Mouse (Mus musculus) B cell, adult 2 months (primary cell): Measurements from ENCODE around the gene 9930111J21Rik2.
A peak's percentile ranks its signal among the peaks of the same experiment; 100 is the strongest.
"Not testable (repeated sequence)": the region's sequence is repeated elsewhere in the genome, so short reads cannot be mapped to it uniquely, and the experiment has no call there.

Experiments
- DNase-seq, 2 experiments: peaks; one replicate each; pipeline ENCODE4 v3.0.0; 2022

The 9930111J21Rik2 gene

GRCm38 (mm10) chr11:49076001-49076757 lies 25.1 kb upstream of the 9930111J21Rik2 start, which contains the start of gene Ifi47:
TSS of gene Ifi47 (plus strand) at chr11:49076587.
- peak in 1 of 2 experiments; percentile 27 for DNase-seq

- DNase-seq = no peak
Measured at GRCm38 (mm10) chr11:49068358-49068757, 17.3 kb upstream of the 9930111J21Rik2 start.

GRCm38 (mm10) chr11:49063713-49064469 lies 12.8 kb upstream of the 9930111J21Rik2 start, which contains the start of gene Tgtp2:
TSS of gene Tgtp2 (minus strand) at chr11:49064206.
- peak in 1 of 2 experiments; percentile 47 for DNase-seq

GRCm38 (mm10) chr11:49061865-49062264 lies 10.8 kb upstream of the 9930111J21Rik2 start:
- DNase-seq = not testable (repeated sequence)

- DNase-seq = not testable (repeated sequence)
Measured at GRCm38 (mm10) chr11:49060061-49060460, 9.0 kb upstream of the 9930111J21Rik2 start.

- not testable (repeated sequence) for DNase-seq
Measured at GRCm38 (mm10) chr11:49051894-49052293, 852 bp upstream of the 9930111J21Rik2 start.

- not testable (repeated sequence) for DNase-seq
Measured at GRCm38 (mm10) chr11:49050064-49050463, 978 bp downstream of the 9930111J21Rik2 start.

GRCm38 (mm10) chr11:49012074-49012473 lies 39.0 kb downstream of the 9930111J21Rik2 start:
- DNase-seq = not testable (repeated sequence)

GRCm38 (mm10) chr11:49006785-49007184 lies 44.3 kb downstream of the 9930111J21Rik2 start:
- not testable (repeated sequence) for DNase-seq

GRCm38 (mm10) chr11:49006317-49006716 lies 44.7 kb downstream of the 9930111J21Rik2 start:
- DNase-seq = not testable (repeated sequence)

GRCm38 (mm10) chr11:49000411-49000810 lies 50.6 kb downstream of the 9930111J21Rik2 start:
- DNase-seq = not testable (repeated sequence)

- not testable (repeated sequence) for DNase-seq
Measured at GRCm38 (mm10) chr11:48994018-48994417, 57.0 kb downstream of the 9930111J21Rik2 start, which contains the start of gene Tgtp1. TSS of gene Tgtp1 (minus strand) at chr11:48994172.

GRCm38 (mm10) chr11:48993296-48993695 lies 57.7 kb downstream of the 9930111J21Rik2 start:
- not testable (repeated sequence) for DNase-seq

GRCm38 (mm10) chr11:48991740-48992520 lies 59.1 kb downstream of the 9930111J21Rik2 start, which contains the start of gene Gm12185:
TSS of gene Gm12185 (minus strand) at chr11:48992226.
- not testable (repeated sequence) for DNase-seq

- not testable (repeated sequence) for DNase-seq
Measured at GRCm38 (mm10) chr11:48989981-48990380, 61.1 kb downstream of the 9930111J21Rik2 start.

- DNase-seq = peak; percentile 35 to 41
Measured at GRCm38 (mm10) chr11:48988219-48988618, 62.8 kb downstream of the 9930111J21Rik2 start.

- DNase-seq = not testable (repeated sequence)
Measured at GRCm38 (mm10) chr11:48982848-48983247, 68.2 kb downstream of the 9930111J21Rik2 start.

GRCm38 (mm10) chr11:48980052-48980451 lies 71.0 kb downstream of the 9930111J21Rik2 start:
- not testable (repeated sequence) for DNase-seq

- not testable (repeated sequence) for DNase-seq
Measured at GRCm38 (mm10) chr11:48979251-48979650, 71.8 kb downstream of the 9930111J21Rik2 start, which contains the start of gene 9930111J21Rik1. TSS of gene 9930111J21Rik1 (minus strand) at chr11:48979398.

GRCm38 (mm10) chr11:48978240-48978939 lies 72.7 kb downstream of the 9930111J21Rik2 start, which contains the start of gene Olfr56:
TSS of gene Olfr56 (plus strand) at chr11:48978889.
- not testable (repeated sequence) for DNase-seq

GRCm38 (mm10) chr11:48974686-48975085 lies 76.4 kb downstream of the 9930111J21Rik2 start:
- not testable (repeated sequence) for DNase-seq
